Mouse (Mus musculus) G1E (cell line): ENCODE results near the gene Ski.

Experiments
- CTCF ChIP-seq: IDR thresholded peaks from 2 replicates; pipeline ENCODE4 v1.5.1; 2012; ENCODE audit warnings: low read depth, low read length, inconsistent platforms, mixed read lengths
- GATA2 ChIP-seq: IDR thresholded peaks from 2 replicates; pipeline ENCODE4 v1.6.1; 2012; ENCODE audit warnings: low read depth, low read length, inconsistent platforms, borderline replicate concordance

DNA sequence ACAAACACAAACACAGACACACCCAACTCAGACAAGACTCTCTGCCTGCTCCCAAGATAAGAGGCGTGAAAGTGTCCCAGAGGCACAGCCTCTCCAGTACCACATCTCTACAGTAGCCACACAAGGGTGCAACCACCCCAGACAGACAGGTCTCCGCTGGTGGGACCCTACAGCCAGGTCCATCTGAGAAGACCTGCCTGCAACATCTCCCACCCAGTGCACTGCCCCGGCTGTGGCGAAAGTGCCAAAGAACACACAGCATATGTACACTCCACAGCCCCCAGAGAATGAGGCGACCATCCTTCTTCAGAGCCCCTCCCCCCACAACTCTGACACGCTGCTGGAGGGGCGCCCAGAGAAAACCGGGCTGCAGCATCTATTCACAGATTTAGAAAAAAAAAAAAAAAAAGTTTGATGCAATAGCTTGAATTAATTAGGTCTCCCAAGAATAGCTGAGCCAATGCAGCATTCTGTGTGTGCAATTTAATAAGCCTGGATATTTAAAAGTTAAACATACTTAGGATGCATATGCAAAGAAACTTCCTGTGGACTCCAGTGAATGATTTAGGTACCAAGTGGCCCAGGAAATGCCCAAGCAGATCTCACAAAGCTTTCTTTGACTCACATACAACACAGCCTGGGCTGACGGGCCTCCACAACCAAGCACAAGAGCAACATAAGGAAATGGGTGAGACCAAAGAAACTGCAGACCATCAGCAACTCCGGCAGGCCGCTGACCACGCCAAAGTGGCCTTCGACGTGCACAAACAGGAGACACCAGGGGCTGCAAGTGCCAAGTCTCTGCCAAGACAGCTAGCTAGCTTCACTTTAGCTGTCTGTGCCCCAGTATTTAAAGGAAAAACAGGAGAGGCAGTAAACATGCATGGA is 1.9 kb downstream of the Ski start:
- TF ChIP-seq GATA2 (no peak), CTCF (no peak)
